Mouse (Mus musculus): ENCODE measurements around the gene Ryr2. TPM values are rescaled to one million over a fixed set of nuclear protein-coding genes. Genes with fewer than 3 reads are reported as not detected.

Gene Ryr2
- polyA plus RNA-seq, 1 experiment = not detected

GRCm38 (mm10) chr13:11905126-11905525, 201.6 kb downstream of the Ryr2 start:
- TF ChIP-seq MYOD1 (IDR thresholded peaks at IDR 0.05; ENCODE audit: control insufficient read depth, insufficient read length, low read depth) = no peak
- TF ChIP-seq FOSL1 (IDR thresholded peaks at IDR 0.05; ENCODE audit: insufficient read depth, low read length, poor library complexity, severe bottlenecking) = no peak
- no peak for TF ChIP-seq CTCF (IDR thresholded peaks at IDR 0.05; ENCODE audit: control insufficient read depth, insufficient read depth, insufficient read length)
- TF ChIP-seq MYOG (IDR thresholded peaks at IDR 0.05; ENCODE audit: control insufficient read depth, extremely low read depth, insufficient read length) = no peak
- TF ChIP-seq USF1 (IDR thresholded peaks at IDR 0.05; ENCODE audit: low read depth) = no peak
- no peak for TF ChIP-seq MAX (IDR thresholded peaks at IDR 0.05)
- TF ChIP-seq CEBPB (IDR thresholded peaks at IDR 0.05; ENCODE audit: low read depth) = no peak
- Histone ChIP-seq H3K27me3 (ENCODE audit: control insufficient read depth, insufficient read depth, insufficient read length) (no peaks in the 10 kb centered on the region), H3K36me3 (ENCODE audit: control insufficient read depth, insufficient read depth) (no peaks in the 10 kb centered on the region), H3ac (ENCODE audit: control insufficient read depth, insufficient read length, low read depth) (no peak overlapping the region), H3K79me3 (ENCODE audit: low read depth) (no peaks in the 10 kb centered on the region), H3K79me2 (ENCODE audit: control insufficient read depth, insufficient read depth) (no peaks in the 10 kb centered on the region), H3K4me3 (ENCODE audit: insufficient read depth, poor library complexity, severe bottlenecking) (no peak overlapping the region)

- H3K36me3 ChIP-seq (ENCODE audit: control insufficient read depth, insufficient read depth) = no peaks in the 10 kb centered on the region
- no peak overlapping the region for H3ac ChIP-seq (ENCODE audit: control insufficient read depth, insufficient read length, low read depth)
- no peak overlapping the region for H3K4me3 ChIP-seq (ENCODE audit: insufficient read depth, poor library complexity, severe bottlenecking)
- H3K79me2 ChIP-seq (ENCODE audit: control insufficient read depth, insufficient read depth) = no peaks in the 10 kb centered on the region
- H3K27me3 ChIP-seq (ENCODE audit: control insufficient read depth, insufficient read depth, insufficient read length) = no peaks in the 10 kb centered on the region
- H3K79me3 ChIP-seq (ENCODE audit: low read depth) = no peaks in the 10 kb centered on the region
- TF ChIP-seq USF1 (IDR thresholded peaks at IDR 0.05; ENCODE audit: low read depth) (no peak), MYOD1 (IDR thresholded peaks at IDR 0.05; ENCODE audit: control insufficient read depth, insufficient read length, low read depth) (no peak), CTCF (IDR thresholded peaks at IDR 0.05; ENCODE audit: control insufficient read depth, insufficient read depth, insufficient read length) (no peak), CEBPB (IDR thresholded peaks at IDR 0.05; ENCODE audit: low read depth) (no peak), FOSL1 (IDR thresholded peaks at IDR 0.05; ENCODE audit: insufficient read depth, low read length, poor library complexity, severe bottlenecking) (no peak)
Observed at GRCm38 (mm10) chr13:11903272-11903671, 203.5 kb downstream of the Ryr2 start.

GRCm38 (mm10) chr13:11902856-11903255, 203.9 kb downstream of the Ryr2 start:
- Histone ChIP-seq H3K79me3 (ENCODE audit: low read depth) (no peaks in the 10 kb centered on the region), H3K4me3 (ENCODE audit: insufficient read depth, poor library complexity, severe bottlenecking) (no peak overlapping the region), H3K27me3 (ENCODE audit: control insufficient read depth, insufficient read depth, insufficient read length) (no peaks in the 10 kb centered on the region), H3K36me3 (ENCODE audit: control insufficient read depth, insufficient read depth) (no peaks in the 10 kb centered on the region), H3K79me2 (ENCODE audit: control insufficient read depth, insufficient read depth) (no peaks in the 10 kb centered on the region), H3ac (ENCODE audit: control insufficient read depth, insufficient read length, low read depth) (no peak overlapping the region)
- no peak for TF ChIP-seq CEBPB (IDR thresholded peaks at IDR 0.05; ENCODE audit: low read depth)
- TF ChIP-seq CTCF (IDR thresholded peaks at IDR 0.05; ENCODE audit: control insufficient read depth, insufficient read depth, insufficient read length) = no peak
- TF ChIP-seq FOSL1 (IDR thresholded peaks at IDR 0.05; ENCODE audit: insufficient read depth, low read length, poor library complexity, severe bottlenecking) = no peak
- no peak for TF ChIP-seq MAX (IDR thresholded peaks at IDR 0.05)
- no peak for TF ChIP-seq MYOG (IDR thresholded peaks at IDR 0.05; ENCODE audit: control insufficient read depth, extremely low read depth, insufficient read length)
- TF ChIP-seq USF1 (IDR thresholded peaks at IDR 0.05; ENCODE audit: low read depth) = no peak
- TF ChIP-seq MYOD1 (IDR thresholded peaks at IDR 0.05; ENCODE audit: control insufficient read depth, insufficient read length, low read depth) = no peak

GRCm38 (mm10) chr13:11900631-11901030, 206.1 kb downstream of the Ryr2 start:
- no peaks in the 10 kb centered on the region for H3K27me3 ChIP-seq (ENCODE audit: control insufficient read depth, insufficient read depth, insufficient read length)
- TF ChIP-seq MYOG (IDR thresholded peaks at IDR 0.05; ENCODE audit: control insufficient read depth, extremely low read depth, insufficient read length) = no peak
- no peak for TF ChIP-seq USF1 (IDR thresholded peaks at IDR 0.05; ENCODE audit: low read depth)
- no peak for TF ChIP-seq FOSL1 (IDR thresholded peaks at IDR 0.05; ENCODE audit: insufficient read depth, low read length, poor library complexity, severe bottlenecking)
- no peak for TF ChIP-seq MAX (IDR thresholded peaks at IDR 0.05)
- no peak for TF ChIP-seq MYOD1 (IDR thresholded peaks at IDR 0.05; ENCODE audit: control insufficient read depth, insufficient read length, low read depth)
- no peak for TF ChIP-seq CTCF (IDR thresholded peaks at IDR 0.05; ENCODE audit: control insufficient read depth, insufficient read depth, insufficient read length)
- no peak for TF ChIP-seq CEBPB (IDR thresholded peaks at IDR 0.05; ENCODE audit: low read depth)
- H3K79me2 ChIP-seq (ENCODE audit: control insufficient read depth, insufficient read depth) = no peaks in the 10 kb centered on the region
- H3ac ChIP-seq (ENCODE audit: control insufficient read depth, insufficient read length, low read depth) = no peak overlapping the region
- H3K36me3 ChIP-seq (ENCODE audit: control insufficient read depth, insufficient read depth) = no peaks in the 10 kb centered on the region
- H3K79me3 ChIP-seq (ENCODE audit: low read depth) = no peaks in the 10 kb centered on the region
- H3K4me3 ChIP-seq (ENCODE audit: insufficient read depth, poor library complexity, severe bottlenecking) = no peak overlapping the region

- TF ChIP-seq MYOG (IDR thresholded peaks at IDR 0.05; ENCODE audit: control insufficient read depth, extremely low read depth, insufficient read length) (no peak), MAX (IDR thresholded peaks at IDR 0.05) (no peak), CEBPB (IDR thresholded peaks at IDR 0.05; ENCODE audit: low read depth) (no peak), CTCF (IDR thresholded peaks at IDR 0.05; ENCODE audit: control insufficient read depth, insufficient read depth, insufficient read length) (no peak)
Observed at GRCm38 (mm10) chr13:11895631-11896030, 211.1 kb downstream of the Ryr2 start.

GRCm38 (mm10) chr13:11891739-11892138, 215.0 kb downstream of the Ryr2 start:
- Histone ChIP-seq H3K79me2 (ENCODE audit: control insufficient read depth, insufficient read depth) (no peaks in the 10 kb centered on the region), H3K4me3 (ENCODE audit: insufficient read depth, poor library complexity, severe bottlenecking) (no peak overlapping the region), H3K79me3 (ENCODE audit: low read depth) (no peaks in the 10 kb centered on the region), H3K27me3 (ENCODE audit: control insufficient read depth, insufficient read depth, insufficient read length) (no peaks in the 10 kb centered on the region), H3K36me3 (ENCODE audit: control insufficient read depth, insufficient read depth) (no peaks in the 10 kb centered on the region), H3ac (ENCODE audit: control insufficient read depth, insufficient read length, low read depth) (no peak overlapping the region)
- TF ChIP-seq CTCF (IDR thresholded peaks at IDR 0.05; ENCODE audit: control insufficient read depth, insufficient read depth, insufficient read length) = no peak
- no peak for TF ChIP-seq MYOG (IDR thresholded peaks at IDR 0.05; ENCODE audit: control insufficient read depth, extremely low read depth, insufficient read length)
- TF ChIP-seq CEBPB (IDR thresholded peaks at IDR 0.05; ENCODE audit: low read depth) = no peak
- no peak for TF ChIP-seq MYOD1 (IDR thresholded peaks at IDR 0.05; ENCODE audit: control insufficient read depth, insufficient read length, low read depth)
- TF ChIP-seq MAX (IDR thresholded peaks at IDR 0.05) = no peak
- TF ChIP-seq USF1 (IDR thresholded peaks at IDR 0.05; ENCODE audit: low read depth) = no peak
- TF ChIP-seq FOSL1 (IDR thresholded peaks at IDR 0.05; ENCODE audit: insufficient read depth, low read length, poor library complexity, severe bottlenecking) = no peak

More at GRCm38 (mm10) chr13:11895631-11896030, 211.1 kb downstream of the Ryr2 start:
- Histone ChIP-seq H3K27me3 (ENCODE audit: control insufficient read depth, insufficient read depth, insufficient read length) (no peaks in the 10 kb centered on the region), H3K4me3 (ENCODE audit: insufficient read depth, poor library complexity, severe bottlenecking) (no peak overlapping the region), H3K79me3 (ENCODE audit: low read depth) (no peaks in the 10 kb centered on the region), H3K36me3 (ENCODE audit: control insufficient read depth, insufficient read depth) (no peaks in the 10 kb centered on the region), H3K79me2 (ENCODE audit: control insufficient read depth, insufficient read depth) (no peaks in the 10 kb centered on the region), H3ac (ENCODE audit: control insufficient read depth, insufficient read length, low read depth) (no peak overlapping the region)
